Mouse (Mus musculus) hindbrain, embryonic 13.5 days (tissue): Measurements from ENCODE around the gene Wnt5a. TPM values are rescaled to one million over a fixed set of nuclear protein-coding genes. Genes with fewer than 3 reads are reported as not detected.

Experiments used
- ATAC-seq: fragments of 200-750 bp; cut with Nextera tagmentation; 2 replicates; pipeline ENCODE4 v1.8.0; 2017; ENCODE audit warnings: moderate TSS enrichment; ENCODE audit not compliant: low FRiP score
- H3K27ac ChIP-seq: fragments of 300-500 bp; sonication (generic); 2 replicates; pipeline ENCODE4 v1.5.1; 2015; ENCODE audit warnings: inconsistent platforms, mild to moderate bottlenecking, moderate library complexity
- H3K27me3 ChIP-seq: fragments of 300-500 bp; sonication (generic); 2 replicates; pipeline ENCODE4 v1.6.1; 2015; ENCODE audit warnings: mild to moderate bottlenecking, inconsistent platforms
- H3K36me3 ChIP-seq: fragments of 300-500 bp; sonication (generic); 2 replicates; pipeline ENCODE4 v1.6.1; 2015; ENCODE audit warnings: mild to moderate bottlenecking, inconsistent platforms
- H3K4me1 ChIP-seq: fragments of 300-500 bp; sonication (generic); replicated peaks from 2 replicates; pipeline ENCODE4 v1.6.1; 2015; ENCODE audit warnings: inconsistent platforms
- H3K4me2 ChIP-seq: fragments of 300-500 bp; sonication (generic); 2 replicates; pipeline ENCODE4 v1.6.1; 2015; ENCODE audit warnings: inconsistent platforms, mild to moderate bottlenecking, moderate library complexity
- H3K4me3 ChIP-seq: fragments of 300-500 bp; sonication (generic); 2 replicates; pipeline ENCODE4 v1.5.1; 2015; ENCODE audit warnings: mild to moderate bottlenecking, inconsistent platforms
- H3K9ac ChIP-seq: fragments of 300-500 bp; sonication (generic); 2 replicates; pipeline ENCODE4 v1.6.1; 2015; ENCODE audit warnings: mild to moderate bottlenecking, inconsistent platforms
- H3K9me3 ChIP-seq: fragments of 300-500 bp; sonication (generic); 2 replicates; pipeline ENCODE4 v1.6.1; 2016; ENCODE audit warnings: inconsistent platforms
- WGBS: fragments of 180-500 bp; shearing (Covaris S2); methylation state at CpG from one replicate; pipeline ENCODE4 v1.1.7; 2015; 5-methylcytosine and 5-hydroxymethylcytosine counted together
- polyA plus RNA-seq: library from polyadenylated mRNA; unstranded; fragments of >200 nt; fragmentation: Nextera tagmentation; extraction: Ambion mirVana; gene quantifications from 2 replicates; pipeline ENCODE4 v1.2.1, GENCODE M21; 2015

Gene Wnt5a
- polyA plus RNA-seq, 1 experiment from 2014 or later: 35.4 TPM

DNA sequence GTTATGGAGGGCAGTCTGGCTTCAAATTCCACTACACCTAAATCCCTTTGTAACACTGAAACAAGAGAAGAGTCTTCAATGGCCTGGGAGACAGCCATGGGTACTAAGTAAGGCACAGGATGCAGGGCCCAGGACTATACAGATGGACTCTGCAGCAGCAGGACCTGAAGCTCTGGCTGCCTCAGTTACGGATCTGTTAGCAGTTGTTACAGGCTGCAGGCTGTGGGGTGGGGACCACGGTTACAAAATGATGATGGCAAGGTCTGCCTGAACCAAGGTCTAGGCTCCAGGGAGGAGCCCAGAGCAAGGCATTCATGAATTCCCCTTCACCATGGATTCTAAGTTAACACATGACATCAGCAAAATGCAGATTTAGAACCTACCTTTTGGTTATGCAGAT is 29.3 kb downstream of the Wnt5a start:
- no peak overlapping the region for H3K9ac ChIP-seq
- WGBS: 76% methylated on average over 2 of the region's 2 CpGs
- H3K27ac ChIP-seq: no peak overlapping the region
- H3K27me3 ChIP-seq: no peaks in the 10 kb centered on the region
- H3K36me3 ChIP-seq: no peaks in the 10 kb centered on the region
- peaks cover 5% of the 10 kb centered on the region; the same call in 1 of the 2 replicates for H3K4me1 ChIP-seq
- H3K4me2 ChIP-seq: no peak overlapping the region
- no peak for ATAC-seq
- H3K9me3 ChIP-seq: no peaks in the 10 kb centered on the region
- H3K4me3 ChIP-seq: no peak overlapping the region

- Histone ChIP-seq H3K4me2 (no peak overlapping the region), H3K9me3 (no peaks in the 10 kb centered on the region), H3K4me1 (peaks cover 5% of the 10 kb centered on the region; the same call in 1 of the 2 replicates), H3K9ac (no peak overlapping the region), H3K27ac (no peak overlapping the region), H3K36me3 (no peaks in the 10 kb centered on the region), H3K27me3 (no peaks in the 10 kb centered on the region), H3K4me3 (no peak overlapping the region)
- 65% methylated on average over 4 of the region's 4 CpGs for WGBS
- peak; percentile 24; the same call in 1 of the 2 replicates for ATAC-seq
These were observed 31.3 kb downstream of the Wnt5a start for GRCm38 (mm10) chr14:28535814-28536213.

GRCm38 (mm10) chr14:28539577-28539976 is 35.0 kb downstream of the Wnt5a start:
- Histone ChIP-seq H3K9ac (no peak overlapping the region), H3K9me3 (no peaks in the 10 kb centered on the region), H3K4me1 (peaks cover 5% of the 10 kb centered on the region; the same call in 1 of the 2 replicates), H3K4me2 (no peak overlapping the region), H3K36me3 (no peaks in the 10 kb centered on the region), H3K4me3 (no peak overlapping the region), H3K27ac (no peak overlapping the region), H3K27me3 (no peaks in the 10 kb centered on the region)
- ATAC-seq: no peak
- 86% methylated on average over 6 of the region's 6 CpGs for WGBS

DNA sequence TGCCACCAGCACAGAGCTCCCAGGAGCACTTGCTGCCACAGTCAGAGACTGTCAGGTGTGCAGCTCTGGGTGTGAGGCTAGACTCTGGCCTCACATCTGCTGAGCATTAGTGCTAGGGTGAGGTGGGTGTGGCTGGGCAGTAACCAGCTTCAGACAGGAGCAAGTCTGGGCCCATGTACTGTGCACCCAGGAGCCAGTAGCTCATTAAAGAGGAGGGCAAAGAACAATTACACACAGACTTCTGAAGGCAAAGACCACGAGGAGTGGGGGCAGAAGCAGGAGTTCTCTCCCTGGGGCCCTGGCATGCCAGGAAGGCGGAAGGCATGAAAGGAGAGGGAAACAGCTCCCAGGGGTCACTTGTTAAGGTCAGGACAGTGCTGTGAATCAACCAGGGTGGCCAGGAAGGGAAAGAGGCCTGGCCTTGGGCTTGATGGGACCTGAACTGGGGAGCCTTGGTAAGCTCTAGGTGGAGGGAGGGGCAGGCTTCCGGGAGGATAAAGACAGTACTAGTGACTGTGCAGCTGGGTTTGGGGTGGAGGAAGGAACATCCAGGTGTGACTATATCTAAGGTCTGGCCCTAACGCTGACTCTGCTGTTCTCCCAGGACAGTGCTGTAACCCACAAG is 37.7 kb downstream of the Wnt5a start:
- Histone ChIP-seq H3K4me3 (no peak overlapping the region), H3K27ac (no peak overlapping the region), H3K9me3 (no peaks in the 10 kb centered on the region), H3K4me1 (no peaks in the 10 kb centered on the region), H3K9ac (no peak overlapping the region), H3K36me3 (no peaks in the 10 kb centered on the region), H3K4me2 (no peak overlapping the region), H3K27me3 (no peaks in the 10 kb centered on the region)
- WGBS: 51% methylated on average over 4 of the region's 4 CpGs
- no peak for ATAC-seq

DNA sequence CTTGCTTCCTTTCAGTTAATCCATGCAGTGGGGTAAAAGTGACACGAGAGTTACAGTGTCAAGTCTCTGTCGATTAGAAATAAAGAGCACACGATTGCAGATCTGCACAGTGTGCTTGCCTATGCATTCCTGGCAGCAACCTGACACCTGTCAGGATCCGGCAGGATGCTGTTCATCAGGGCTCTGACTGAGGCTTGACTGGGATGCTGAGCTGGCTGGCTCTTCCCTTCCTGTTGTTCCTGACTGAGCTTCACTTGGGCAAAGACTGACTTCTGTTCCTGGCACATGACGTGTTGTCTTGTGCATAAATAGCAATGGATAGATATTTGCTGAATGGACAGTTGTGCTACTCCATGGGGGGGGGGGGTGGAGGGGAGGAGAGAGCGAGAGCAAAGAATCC is 57.3 kb downstream of the Wnt5a start:
- Histone ChIP-seq H3K4me3 (no peak overlapping the region), H3K4me2 (no peak overlapping the region), H3K4me1 (no peaks in the 10 kb centered on the region), H3K9me3 (no peaks in the 10 kb centered on the region), H3K9ac (no peak overlapping the region), H3K27me3 (no peaks in the 10 kb centered on the region), H3K36me3 (no peaks in the 10 kb centered on the region), H3K27ac (no peak overlapping the region)
- no peak for ATAC-seq
- 74% methylated on average over 6 of the region's 6 CpGs for WGBS
